Mouse (Mus musculus) bone marrow, adult 2 months (tissue): ENCODE measurements around the gene Scn2b. TPM values are rescaled to one million over a fixed set of nuclear protein-coding genes. Genes with fewer than 3 reads are reported as not detected.

Experiments used
- H3K27ac ChIP-seq: fragments of 200-500 bp; 2 replicates; pipeline ENCODE4 v1.5.1; 2012; ENCODE audit warnings: low read depth, mild to moderate bottlenecking, control low read depth, inconsistent platforms, low read length; ENCODE audit not compliant: control insufficient read depth, poor library complexity, insufficient read depth
- H3K4me1 ChIP-seq: fragments of 200-500 bp; 2 replicates; pipeline ENCODE4 v1.6.1; 2011; ENCODE audit warnings: low read length; ENCODE audit not compliant: control insufficient read depth, insufficient read depth
- H3K4me3 ChIP-seq: fragments of 200-500 bp; replicated peaks from 2 replicates; pipeline ENCODE3; 2011; ENCODE audit warnings: mild to moderate bottlenecking, low read depth, low read length, control low read depth; ENCODE audit not compliant: control insufficient read depth
- CTCF ChIP-seq: fragments of 200-500 bp; IDR thresholded peaks from 2 replicates; pipeline ENCODE4 v1.5.1; 2011; ENCODE audit warnings: low read length, control low read depth; ENCODE audit not compliant: control insufficient read depth, insufficient read depth
- POLR2A ChIP-seq: fragments of 200-500 bp; IDR thresholded peaks from 2 replicates; pipeline ENCODE4 v1.6.1; 2011; ENCODE audit warnings: low read depth, mild to moderate bottlenecking, control low read depth, low read length, borderline replicate concordance; ENCODE audit not compliant: control insufficient read depth
- WGBS: fragments of 180-500 bp; shearing (Covaris S2); methylation state at CpG from one replicate; pipeline ENCODE4 v1.1.7; 2018; 5-methylcytosine and 5-hydroxymethylcytosine counted together
- polyA plus RNA-seq: library from polyadenylated mRNA; stranded (reverse); fragments of >200 nt; gene quantifications from 2 replicates; pipeline ENCODE4 v1.2.4, GENCODE M21; 2011; ENCODE audit warnings: low replicate concordance; ENCODE audit not compliant: missing spikeins, insufficient read depth, insufficient read length

Gene Scn2b
- polyA plus RNA-seq, 1 experiment, result 0.37 TPM

DNA sequence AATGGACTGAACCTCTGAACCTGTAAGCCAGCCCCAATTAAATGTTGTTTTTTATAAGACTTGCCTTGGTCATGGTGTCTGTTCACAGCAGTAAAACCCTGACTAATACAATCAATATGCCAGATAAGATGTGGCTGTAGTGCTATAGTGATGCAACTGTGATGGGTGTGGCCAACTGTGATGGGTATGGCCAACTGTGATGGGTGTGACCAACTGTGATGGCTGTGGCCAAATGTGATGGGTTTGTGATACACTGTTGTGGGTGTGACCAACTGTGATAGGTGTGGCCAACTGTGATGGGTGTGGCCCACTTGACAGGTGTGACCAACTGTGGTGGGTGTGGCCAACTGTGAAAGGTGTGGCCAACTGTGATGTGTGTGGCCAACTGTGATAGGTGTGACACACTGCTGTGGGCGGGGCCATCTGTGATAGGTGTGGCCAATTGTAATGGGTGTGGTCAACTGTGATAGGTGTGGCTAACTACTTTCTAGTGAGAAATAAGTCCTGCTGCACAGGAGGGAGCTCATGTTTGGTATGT, 53.6 kb downstream of the Scn2b start:
- Histone ChIP-seq H3K4me1 (no peaks in the 10 kb centered on the region), H3K27ac (no peak overlapping the region), H3K4me3 (no peak overlapping the region)
- TF ChIP-seq CTCF, result no peak
- no peak for TF ChIP-seq POLR2A
- 73% methylated on average over 1 of the region's 1 CpGs for WGBS

GRCm38 (mm10) chr9:45173475-45173874, 55.9 kb downstream of the Scn2b start:
- 73% methylated on average over 3 of the region's 3 CpGs for WGBS
- Histone ChIP-seq H3K27ac (no peak overlapping the region), H3K4me3 (no peak overlapping the region), H3K4me1 (no peaks in the 10 kb centered on the region)
- TF ChIP-seq POLR2A (no peak), CTCF (no peak)

GRCm38 (mm10) chr9:45179282-45179681, 61.7 kb downstream of the Scn2b start:
- Histone ChIP-seq H3K4me3 (no peak overlapping the region), H3K27ac (no peak overlapping the region), H3K4me1 (peaks cover 4% of the 10 kb centered on the region)
- no peak for TF ChIP-seq CTCF
- no peak for TF ChIP-seq POLR2A
- WGBS, result 45% methylated on average over 5 of the region's 5 CpGs

Other genes with a start within 250 kb of the Scn2b start
- gene Kmt2a, start 236.5 kb upstream of the Scn2b start, polyA plus RNA-seq, result 23.2 and 39.1 TPM in 2 replicates
- gene Atp5l, start 197.0 kb upstream of the Scn2b start, polyA plus RNA-seq, result 242 and 287 TPM in 2 replicates
- gene Ube4a, start 152.2 kb upstream of the Scn2b start, polyA plus RNA-seq, result 11.1 and 18.8 TPM in 2 replicates
- 5.4 and 7.0 TPM in 2 replicates for gene Cd3g, start 137.4 kb upstream of the Scn2b start, polyA plus RNA-seq
- 8.8 and 17.2 TPM in 2 replicates for gene Cd3d, start 136.0 kb upstream of the Scn2b start, polyA plus RNA-seq
- 1.8 and 4.8 TPM in 2 replicates for gene Cd3e, start 108.2 kb upstream of the Scn2b start, polyA plus RNA-seq
- 2.2 TPM in 1 of 2 replicates, not detected in the other for gene Mpzl2, start 78.0 kb upstream of the Scn2b start, polyA plus RNA-seq
- gene Mpzl3, start 62.6 kb upstream of the Scn2b start, polyA plus RNA-seq, result 3.2 and 3.8 TPM in 2 replicates
- gene Jaml, start 38.6 kb upstream of the Scn2b start, polyA plus RNA-seq, result 7.6 and 25.9 TPM in 2 replicates
- gene Scn4b, start 20.6 kb downstream of the Scn2b start, polyA plus RNA-seq, result 0.60 TPM in 1 of 2 replicates, not detected in the other
- not detected in 2 replicates for gene BC049352, start 64.2 kb downstream of the Scn2b start, polyA plus RNA-seq
- gene Tmprss4, start 86.3 kb downstream of the Scn2b start, polyA plus RNA-seq, result not detected in 2 replicates
- gene Il10ra, start 151.4 kb downstream of the Scn2b start, polyA plus RNA-seq, result 16.0 and 32.8 TPM in 2 replicates
- gene Tmprss13, start 201.3 kb downstream of the Scn2b start, polyA plus RNA-seq, result 0.59 and 1.5 TPM in 2 replicates